Mouse (Mus musculus) heart, embryonic 14.5 days (tissue): ENCODE results near the gene Gpd2. TPM values are rescaled to one million over a fixed set of nuclear protein-coding genes. Genes with fewer than 3 reads are reported as not detected.
A peak's percentile ranks its signal among the peaks of the same experiment; 100 is the strongest.

Source experiments
- ATAC-seq: fragments of 200-750 bp; cut with Nextera tagmentation; 2 replicates; pipeline ENCODE4 v1.8.0; 2017; ENCODE audit warnings: low read depth, moderate TSS enrichment; ENCODE audit not compliant: insufficient number of reproducible peaks, insufficient read depth, low FRiP score
- H3K27ac ChIP-seq, 2 experiments: fragments of 200-500 bp in 1 of 2; fragments of 300-500 bp in 1 of 2; sonication (generic) in 1 of 2; replicated peaks in 1 of 2; 2 replicates each; pipeline ENCODE4 v1.5.1; 2012 to 2014; ENCODE audit warnings: low read depth in 2 of 2, low read length in 2 of 2, control low read depth in 1 of 2, mild to moderate bottlenecking in 1 of 2, mixed read lengths in 1 of 2; ENCODE audit not compliant: control insufficient read depth in 1 of 2, insufficient read depth in 1 of 2
- H3K27me3 ChIP-seq: fragments of 300-500 bp; sonication (generic); 2 replicates; pipeline ENCODE4 v1.6.1; 2014; ENCODE audit warnings: mild to moderate bottlenecking, low read length, control low read depth; ENCODE audit not compliant: control insufficient read depth, insufficient read depth
- H3K36me3 ChIP-seq: fragments of 300-500 bp; sonication (generic); 2 replicates; pipeline ENCODE4 v1.6.1; 2014; ENCODE audit warnings: mild to moderate bottlenecking, control low read depth, low read length, mixed read lengths; ENCODE audit not compliant: control insufficient read depth, insufficient read depth
- H3K4me1 ChIP-seq, 2 experiments: fragments of 200-500 bp in 1 of 2; fragments of 300-500 bp in 1 of 2; sonication (generic) in 1 of 2; 2 replicates each; pipeline ENCODE4 v1.6.1; 2012 to 2014; ENCODE audit warnings: low read length in 2 of 2, control low read depth in 1 of 2, mixed read lengths in 1 of 2; ENCODE audit not compliant: control insufficient read depth in 2 of 2, insufficient read depth in 2 of 2
- H3K4me2 ChIP-seq: fragments of 300-500 bp; sonication (generic); 2 replicates; pipeline ENCODE4 v1.6.1; 2014; ENCODE audit warnings: mild to moderate bottlenecking, low read length
- H3K4me3 ChIP-seq, 2 experiments: fragments of 200-500 bp in 1 of 2; fragments of 300-500 bp in 1 of 2; sonication (generic) in 1 of 2; 2 replicates each; pipeline ENCODE4 v1.5.1; 2012 to 2014; ENCODE audit warnings: low read length in 2 of 2, mild to moderate bottlenecking in 2 of 2, control low read depth in 1 of 2, low read depth in 1 of 2, moderate library complexity in 1 of 2; ENCODE audit not compliant: control insufficient read depth in 1 of 2, insufficient read depth in 1 of 2
- H3K9ac ChIP-seq: fragments of 300-500 bp; sonication (generic); 2 replicates; pipeline ENCODE4 v1.6.1; 2014; ENCODE audit warnings: mild to moderate bottlenecking, low read length
- H3K9me3 ChIP-seq: fragments of 300-500 bp; sonication (generic); 2 replicates; pipeline ENCODE4 v1.6.1; 2016; ENCODE audit warnings: low read length, control low read depth; ENCODE audit not compliant: control insufficient read depth
- WGBS: fragments of 180-500 bp; shearing (Covaris S2); extraction: QIAGEN DNeasy Blood & Tissue Kit; methylation state at CpG from one replicate; pipeline ENCODE4 v1.1.7; 2014; 5-methylcytosine and 5-hydroxymethylcytosine counted together
- polyA plus RNA-seq: library from polyadenylated mRNA; unstranded; fragments of >200 nt; fragmentation: Nextera tagmentation; extraction: Ambion mirVana; gene quantifications from 2 replicates; pipeline ENCODE4 v1.2.1, GENCODE M21; 2014

Gene Gpd2
- polyA plus RNA-seq, 1 experiment from 2014 or later = 13.3 TPM

- Histone ChIP-seq H3K9me3 (no peaks in the 10 kb centered on the region), H3K36me3 (no peaks in the 10 kb centered on the region), H3K27ac (no peak overlapping the region), H3K27me3 (no peaks in the 10 kb centered on the region), H3K4me1 (peaks cover 3 to 17% of the 10 kb centered on the region in 2 experiments), H3K4me3 (no peak overlapping the region), H3K4me2 (no peak overlapping the region), H3K9ac (no peak overlapping the region)
- 79% methylated on average over 13 of the region's 13 CpGs for WGBS
- ATAC-seq = no peak
Observed at GRCm38 (mm10) chr2:57251636-57252317, 14.3 kb downstream of the Gpd2 start.

GRCm38 (mm10) chr2:57252542-57253301, 15.3 kb downstream of the Gpd2 start:
- Histone ChIP-seq H3K4me1 (peaks cover 3 to 18% of the 10 kb centered on the region in 2 experiments), H3K9me3 (no peaks in the 10 kb centered on the region), H3K27ac (no peak overlapping the region), H3K4me2 (no peak overlapping the region), H3K27me3 (no peaks in the 10 kb centered on the region), H3K9ac (no peak overlapping the region), H3K4me3 (no peak overlapping the region), H3K36me3 (no peaks in the 10 kb centered on the region)
- WGBS = 81% methylated on average over 10 of the region's 10 CpGs
- ATAC-seq = no peak

GRCm38 (mm10) chr2:57254267-57254666, 16.8 kb downstream of the Gpd2 start:
- ATAC-seq = no peak
- Histone ChIP-seq H3K27ac (no peak overlapping the region), H3K36me3 (no peaks in the 10 kb centered on the region), H3K4me3 (no peak overlapping the region), H3K4me2 (no peak overlapping the region), H3K4me1 (peaks cover 3 to 18% of the 10 kb centered on the region in 2 experiments), H3K9me3 (no peaks in the 10 kb centered on the region), H3K27me3 (no peaks in the 10 kb centered on the region), H3K9ac (no peak overlapping the region)
- 87% methylated on average over 4 of the region's 4 CpGs for WGBS

GRCm38 (mm10) chr2:57255153-57255670, 17.8 kb downstream of the Gpd2 start:
- WGBS = 46% methylated on average over 11 of the region's 11 CpGs

GRCm38 (mm10) chr2:57255836-57256235, 18.4 kb downstream of the Gpd2 start:
- H3K36me3 ChIP-seq = no peaks in the 10 kb centered on the region
- 59% methylated on average over 3 of the region's 3 CpGs for WGBS
- H3K9me3 ChIP-seq = no peaks in the 10 kb centered on the region
- H3K4me2 ChIP-seq = peak overlapping the region; percentile 46; the same call in 1 of the 2 replicates
- no peak overlapping the region for H3K4me3 ChIP-seq
- H3K9ac ChIP-seq = no peak overlapping the region
- ATAC-seq = no peak
- H3K27ac ChIP-seq = peak overlapping the region; percentile 64 to 70; a peak in 3 of 4 replicates
- no peaks in the 10 kb centered on the region for H3K27me3 ChIP-seq
- H3K4me1 ChIP-seq = peaks cover 3 to 18% of the 10 kb centered on the region in 2 experiments

More at GRCm38 (mm10) chr2:57255153-57255670, 17.8 kb downstream of the Gpd2 start:
- Histone ChIP-seq H3K9ac (no peak overlapping the region), H3K4me1 (peaks cover 3 to 18% of the 10 kb centered on the region in 2 experiments), H3K27ac (peak overlapping the region; percentile 64 to 70), H3K4me3 (no peak overlapping the region), H3K36me3 (no peaks in the 10 kb centered on the region), H3K9me3 (no peaks in the 10 kb centered on the region), H3K27me3 (no peaks in the 10 kb centered on the region), H3K4me2 (peak overlapping the region; percentile 46)
- ATAC-seq = no peak

- H3K9me3 ChIP-seq = no peaks in the 10 kb centered on the region
- no peaks in the 10 kb centered on the region for H3K36me3 ChIP-seq
- H3K27me3 ChIP-seq = no peaks in the 10 kb centered on the region
- 39% methylated on average over 6 of the region's 6 CpGs for WGBS
- no peak overlapping the region for H3K4me3 ChIP-seq
- no peak overlapping the region for H3K4me2 ChIP-seq
- no peak overlapping the region for H3K27ac ChIP-seq
- H3K9ac ChIP-seq = no peak overlapping the region
- peaks cover 3 to 18% of the 10 kb centered on the region in 2 experiments for H3K4me1 ChIP-seq
- ATAC-seq = peak; percentile 31; the same call in 1 of the 2 replicates
Observed at GRCm38 (mm10) chr2:57256459-57256858, 19.0 kb downstream of the Gpd2 start.

GRCm38 (mm10) chr2:57261286-57262077, 24.0 kb downstream of the Gpd2 start:
- H3K27ac ChIP-seq = no peak overlapping the region
- H3K4me1 ChIP-seq = peaks cover 1 to 4% of the 10 kb centered on the region in 2 experiments; a peak in 3 of 4 replicates
- no peak overlapping the region for H3K9ac ChIP-seq
- H3K4me3 ChIP-seq = no peak overlapping the region
- no peak overlapping the region for H3K4me2 ChIP-seq
- no peaks in the 10 kb centered on the region for H3K9me3 ChIP-seq
- no peaks in the 10 kb centered on the region for H3K27me3 ChIP-seq
- no peaks in the 10 kb centered on the region for H3K36me3 ChIP-seq
- WGBS = 81% methylated on average over 8 of the region's 8 CpGs
- no peak for ATAC-seq
